ENCODE assay signal across 8 mouse cellular contexts in the genomic region with DNA sequence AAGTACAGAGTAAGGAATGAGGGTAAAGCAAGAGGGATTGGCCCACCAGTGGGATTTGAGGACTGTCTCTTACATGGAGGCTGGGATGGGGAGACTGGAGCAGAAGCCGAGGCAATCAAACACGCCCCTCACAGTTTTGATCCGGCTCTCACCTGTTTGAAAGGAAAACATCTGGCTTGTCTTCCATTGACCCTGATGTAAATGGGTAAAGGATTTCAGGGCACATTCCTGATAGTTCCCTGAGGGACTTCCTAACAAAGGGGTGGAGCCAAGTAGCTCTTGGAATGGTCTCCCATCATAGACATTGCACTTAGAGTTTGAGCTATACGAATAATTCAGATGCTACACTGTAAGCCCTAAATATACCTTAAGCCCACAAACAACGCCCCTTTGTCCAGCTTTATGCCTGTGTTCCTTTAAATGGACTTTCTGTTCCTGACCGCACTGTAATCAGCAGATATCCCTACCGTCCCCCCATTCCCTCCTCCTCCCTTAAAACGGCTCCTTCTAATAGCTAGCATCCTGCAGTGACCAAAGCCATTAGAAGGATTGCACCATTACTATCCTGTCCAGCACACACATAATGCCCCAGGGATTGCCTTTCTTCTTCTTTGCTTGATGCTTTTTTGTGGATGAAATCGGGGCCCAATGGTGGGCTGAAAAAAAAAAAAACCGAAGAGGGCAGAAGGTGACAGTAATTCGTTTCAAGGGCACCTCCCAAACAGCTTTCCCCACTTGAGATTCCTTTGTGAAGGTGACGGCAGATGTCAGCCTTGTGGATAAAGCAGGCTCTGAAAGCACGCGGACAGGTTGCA. TPM values are rescaled to one million over a fixed set of nuclear protein-coding genes. Genes with fewer than 3 reads are reported as not detected.
DNase-seq lines count a peak whose midpoint lies in the region; ATAC-seq and TF ChIP-seq lines count a peak whose summit lies in the region.

No protein-coding gene starts in this region.

- WGBS in intestine, embryonic 15.5 days: 44% methylated on average over 14 of the region's 14 CpGs
- 52% methylated on average over 14 of the region's 14 CpGs for WGBS in olfactory bulb, adult 2 months

- H3K36me3 ChIP-seq in megakaryocyte, embryonic 14.5 days (replicated peaks; ENCODE audit: low read length): no peaks in the 10 kb centered on the region
- no peaks in the 10 kb centered on the region for H3K36me3 ChIP-seq in intestine, embryonic 15.5 days

- ATAC-seq in megakaryocyte, adult 5-6 weeks (ENCODE audit: poor library complexity, severe bottlenecking): no peak
- no peak for ATAC-seq in intestine, embryonic 15.5 days

- TF ChIP-seq CTCF in olfactory bulb, adult 2 months (IDR thresholded peaks at IDR 0.05; ENCODE audit: insufficient read depth, low read depth, low read length): no peak

- peak overlapping the region; percentile 31 for H3K4me2 ChIP-seq in intestine, embryonic 15.5 days (replicated peaks)

- no peak overlapping the region for H3K27ac ChIP-seq in intestine, embryonic 15.5 days
- H3K27ac ChIP-seq in olfactory bulb, adult 2 months (ENCODE audit: insufficient read depth, low read depth, low read length): no peak overlapping the region

- 0 out of 2 replicates have a peak, but pooled peaks have one; percentile 15 for TF ChIP-seq POLR2A in olfactory bulb, adult 2 months (IDR thresholded peaks at IDR 0.05; ENCODE audit: insufficient read depth, low read depth, low read length)

- peak overlapping the region; percentile 24; the same call in 1 of the 2 replicates for H3K9ac ChIP-seq in intestine, embryonic 15.5 days

- H3K4me1 ChIP-seq in megakaryocyte, embryonic 14.5 days: peaks cover 56% of the 10 kb centered on the region
- H3K4me1 ChIP-seq in intestine, embryonic 15.5 days (replicated peaks): peaks cover 40% of the 10 kb centered on the region
- H3K4me1 ChIP-seq in olfactory bulb, adult 2 months (ENCODE audit: control insufficient read depth, insufficient read depth, low read length): peaks cover 20% of the 10 kb centered on the region

- H3K9me3 ChIP-seq in megakaryocyte, embryonic 14.5 days: no peaks in the 10 kb centered on the region
- H3K9me3 ChIP-seq in intestine, embryonic 15.5 days: no peaks in the 10 kb centered on the region

- peaks cover 9% of the 10 kb centered on the region for H3K27me3 ChIP-seq in megakaryocyte, embryonic 14.5 days (replicated peaks)
- no peaks in the 10 kb centered on the region for H3K27me3 ChIP-seq in intestine, embryonic 15.5 days (replicated peaks)

- peak; percentile 35 for DNase-seq in embryo, embryonic 10 days (ENCODE audit: low spot score)
- DNase-seq in embryo, embryonic 9.5 days (ENCODE audit: extremely low spot score): no peak
- no peak for DNase-seq in spleen, postnatal 4 days (ENCODE audit: low spot score in 2 of 2)
- DNase-seq in adrenal gland, postnatal 10 days: no peak

- H3K4me3 ChIP-seq in megakaryocyte, embryonic 14.5 days (replicated peaks): peak overlapping the region; percentile 25
- no peak overlapping the region for H3K4me3 ChIP-seq in intestine, embryonic 15.5 days (replicated peaks)
- no peak overlapping the region for H3K4me3 ChIP-seq in olfactory bulb, adult 2 months (ENCODE audit: insufficient read depth, low read depth, low read length)

RNA-seq across cellular contexts. Expression of gene Medag, which starts 36.3 kb away (rescaled TPM):
- not detected in 2 replicates for polyA plus RNA-seq in megakaryocyte, embryonic 14.5 days (2012; ENCODE audit: insufficient read depth, low replicate concordance)
- not detected in 2 replicates for total RNA-seq in megakaryocyte, adult 5-6 weeks (2015)
- not detected in 2 replicates for total RNA-seq in megakaryocyte, adult 5-6 weeks (2017)
- 2.2 and 2.4 TPM in 2 replicates for polyA plus RNA-seq in intestine, embryonic 15.5 days (2015; fragmentation: Nextera tagmentation; extraction: Ambion mirVana)
- not detected in 2 replicates for polyA plus RNA-seq in olfactory bulb, adult 2 months (2012; ENCODE audit: insufficient read depth, insufficient read length, low replicate concordance, missing spikeins)
- total RNA-seq in adrenal gland, postnatal 10 days (2021): 1 to 10 TPM; 7.0 to 7.2 TPM
